Mouse (Mus musculus): ENCODE measurements around the gene Ikzf3. TPM values are rescaled to one million over a fixed set of nuclear protein-coding genes. Genes with fewer than 3 reads are reported as not detected.

Ikzf3 gene
- polyA plus RNA-seq, 1 experiment from 2014 or later: 4.0 TPM

- no peaks in the 10 kb centered on the region for H3K27me3 ChIP-seq (ENCODE audit: control insufficient read depth, insufficient read depth, low read length)
- H3K9me3 ChIP-seq (replicated peaks; ENCODE audit: control insufficient read depth, low read length): no peaks in the 10 kb centered on the region
- peaks cover 54% of the 10 kb centered on the region for H3K4me1 ChIP-seq (ENCODE audit: control insufficient read depth, insufficient read depth, low read length)
- peak overlapping the region; percentile 91 for H3K9ac ChIP-seq (ENCODE audit: low read length)
- peaks cover 15% of the 10 kb centered on the region for H3K36me3 ChIP-seq (ENCODE audit: control insufficient read depth, insufficient read depth)
- peak overlapping the region; percentile 87 for H3K27ac ChIP-seq (ENCODE audit: low read length)
- peak; percentile 15; the same call in 1 of the 2 replicates for ATAC-seq (replicated peaks; ENCODE audit: extremely low read depth, insufficient read depth, low FRiP score)
- H3K4me3 ChIP-seq (ENCODE audit: low read length): peak overlapping the region; percentile 71
- 2% methylated on average over 22 of the region's 22 CpGs for WGBS
- peak overlapping the region; percentile 96 for H3K4me2 ChIP-seq (ENCODE audit: low read depth, low read length)
These were observed 40.5 kb upstream of the Ikzf3 start for GRCm38 (mm10) chr11:98586087-98586891.

GRCm38 (mm10) chr11:98584629-98585177, 38.9 kb upstream of the Ikzf3 start:
- H3K36me3 ChIP-seq (ENCODE audit: control insufficient read depth, insufficient read depth): peaks cover 15% of the 10 kb centered on the region
- H3K4me3 ChIP-seq (ENCODE audit: low read length): no peak overlapping the region
- H3K27me3 ChIP-seq (ENCODE audit: control insufficient read depth, insufficient read depth, low read length): no peaks in the 10 kb centered on the region
- H3K9ac ChIP-seq (ENCODE audit: low read length): no peak overlapping the region
- H3K4me2 ChIP-seq (ENCODE audit: low read depth, low read length): no peak overlapping the region
- peaks cover 68% of the 10 kb centered on the region for H3K4me1 ChIP-seq (ENCODE audit: control insufficient read depth, insufficient read depth, low read length)
- no peak overlapping the region for H3K27ac ChIP-seq (ENCODE audit: low read length)
- WGBS: 87% methylated on average over 6 of the region's 6 CpGs
- no peak for ATAC-seq (replicated peaks; ENCODE audit: extremely low read depth, insufficient read depth, low FRiP score)
- no peaks in the 10 kb centered on the region for H3K9me3 ChIP-seq (replicated peaks; ENCODE audit: control insufficient read depth, low read length)

GRCm38 (mm10) chr11:98584146-98584545, 38.3 kb upstream of the Ikzf3 start:
- no peak overlapping the region for H3K4me3 ChIP-seq (ENCODE audit: low read length)
- H3K27ac ChIP-seq (ENCODE audit: low read length): no peak overlapping the region
- no peak overlapping the region for H3K4me2 ChIP-seq (ENCODE audit: low read depth, low read length)
- H3K9ac ChIP-seq (ENCODE audit: low read length): peak overlapping the region; percentile 8; the same call in 1 of the 2 replicates
- H3K4me1 ChIP-seq (ENCODE audit: control insufficient read depth, insufficient read depth, low read length): peaks cover 64% of the 10 kb centered on the region
- H3K36me3 ChIP-seq (ENCODE audit: control insufficient read depth, insufficient read depth): peaks cover 15% of the 10 kb centered on the region
- no peaks in the 10 kb centered on the region for H3K9me3 ChIP-seq (replicated peaks; ENCODE audit: control insufficient read depth, low read length)
- no peak for ATAC-seq (replicated peaks; ENCODE audit: extremely low read depth, insufficient read depth, low FRiP score)
- WGBS: 29% methylated on average over 1 of the region's 1 CpGs
- no peaks in the 10 kb centered on the region for H3K27me3 ChIP-seq (ENCODE audit: control insufficient read depth, insufficient read depth, low read length)

- H3K4me2 ChIP-seq (ENCODE audit: low read depth, low read length): no peak overlapping the region
These were observed 37.7 kb upstream of the Ikzf3 start for GRCm38 (mm10) chr11:98583571-98583970.

GRCm38 (mm10) chr11:98583265-98583552, 37.4 kb upstream of the Ikzf3 start:
- Histone ChIP-seq H3K27ac (ENCODE audit: low read length) (no peak overlapping the region), H3K4me2 (ENCODE audit: low read depth, low read length) (no peak overlapping the region), H3K36me3 (ENCODE audit: control insufficient read depth, insufficient read depth) (peaks cover 15% of the 10 kb centered on the region), H3K9me3 (replicated peaks; ENCODE audit: control insufficient read depth, low read length) (no peaks in the 10 kb centered on the region), H3K4me3 (ENCODE audit: low read length) (no peak overlapping the region), H3K4me1 (ENCODE audit: control insufficient read depth, insufficient read depth, low read length) (peaks cover 55% of the 10 kb centered on the region), H3K27me3 (ENCODE audit: control insufficient read depth, insufficient read depth, low read length) (no peaks in the 10 kb centered on the region), H3K9ac (ENCODE audit: low read length) (no peak overlapping the region)
- WGBS: 85% methylated on average over 3 of the region's 3 CpGs
- ATAC-seq (replicated peaks; ENCODE audit: extremely low read depth, insufficient read depth, low FRiP score): no peak

More at GRCm38 (mm10) chr11:98583571-98583970, 37.7 kb upstream of the Ikzf3 start:
- WGBS: 20% methylated on average over 3 of the region's 3 CpGs
- Histone ChIP-seq H3K9ac (ENCODE audit: low read length) (no peak overlapping the region), H3K36me3 (ENCODE audit: control insufficient read depth, insufficient read depth) (peaks cover 15% of the 10 kb centered on the region), H3K27me3 (ENCODE audit: control insufficient read depth, insufficient read depth, low read length) (no peaks in the 10 kb centered on the region), H3K4me1 (ENCODE audit: control insufficient read depth, insufficient read depth, low read length) (peaks cover 59% of the 10 kb centered on the region), H3K4me3 (ENCODE audit: low read length) (no peak overlapping the region), H3K27ac (ENCODE audit: low read length) (no peak overlapping the region), H3K9me3 (replicated peaks; ENCODE audit: control insufficient read depth, low read length) (no peaks in the 10 kb centered on the region)
- ATAC-seq (replicated peaks; ENCODE audit: extremely low read depth, insufficient read depth, low FRiP score): no peak

- WGBS: 79% methylated on average over 12 of the region's 12 CpGs
- H3K9me3 ChIP-seq (replicated peaks; ENCODE audit: control insufficient read depth, low read length): no peaks in the 10 kb centered on the region
- H3K9ac ChIP-seq (ENCODE audit: low read length): no peak overlapping the region
- H3K27ac ChIP-seq (ENCODE audit: low read length): no peak overlapping the region
- no peak for ATAC-seq (replicated peaks; ENCODE audit: extremely low read depth, insufficient read depth, low FRiP score)
- H3K4me3 ChIP-seq (ENCODE audit: low read length): no peak overlapping the region
- H3K27me3 ChIP-seq (ENCODE audit: control insufficient read depth, insufficient read depth, low read length): no peaks in the 10 kb centered on the region
- peaks cover 50% of the 10 kb centered on the region for H3K4me1 ChIP-seq (ENCODE audit: control insufficient read depth, insufficient read depth, low read length)
- peaks cover 15% of the 10 kb centered on the region for H3K36me3 ChIP-seq (ENCODE audit: control insufficient read depth, insufficient read depth)
- H3K4me2 ChIP-seq (ENCODE audit: low read depth, low read length): no peak overlapping the region
These were observed 36.9 kb upstream of the Ikzf3 start for GRCm38 (mm10) chr11:98582551-98583264.

GRCm38 (mm10) chr11:98582030-98582388, 36.2 kb upstream of the Ikzf3 start:
- no peak for ATAC-seq (replicated peaks; ENCODE audit: extremely low read depth, insufficient read depth, low FRiP score)
- Histone ChIP-seq H3K4me1 (ENCODE audit: control insufficient read depth, insufficient read depth, low read length) (peaks cover 46% of the 10 kb centered on the region), H3K36me3 (ENCODE audit: control insufficient read depth, insufficient read depth) (peaks cover 15% of the 10 kb centered on the region), H3K27me3 (ENCODE audit: control insufficient read depth, insufficient read depth, low read length) (no peaks in the 10 kb centered on the region), H3K27ac (ENCODE audit: low read length) (no peak overlapping the region), H3K4me3 (ENCODE audit: low read length) (no peak overlapping the region), H3K9me3 (replicated peaks; ENCODE audit: control insufficient read depth, low read length) (no peaks in the 10 kb centered on the region), H3K4me2 (ENCODE audit: low read depth, low read length) (no peak overlapping the region), H3K9ac (ENCODE audit: low read length) (no peak overlapping the region)
- 78% methylated on average over 8 of the region's 8 CpGs for WGBS

GRCm38 (mm10) chr11:98581286-98582029, 35.6 kb upstream of the Ikzf3 start:
- Histone ChIP-seq H3K36me3 (ENCODE audit: control insufficient read depth, insufficient read depth) (peaks cover 15% of the 10 kb centered on the region), H3K9ac (ENCODE audit: low read length) (no peak overlapping the region), H3K27me3 (ENCODE audit: control insufficient read depth, insufficient read depth, low read length) (no peaks in the 10 kb centered on the region), H3K4me2 (ENCODE audit: low read depth, low read length) (no peak overlapping the region), H3K4me3 (ENCODE audit: low read length) (no peak overlapping the region), H3K27ac (ENCODE audit: low read length) (no peak overlapping the region), H3K9me3 (replicated peaks; ENCODE audit: control insufficient read depth, low read length) (no peaks in the 10 kb centered on the region), H3K4me1 (ENCODE audit: control insufficient read depth, insufficient read depth, low read length) (peaks cover 46% of the 10 kb centered on the region)
- no peak for ATAC-seq (replicated peaks; ENCODE audit: extremely low read depth, insufficient read depth, low FRiP score)
- 59% methylated on average over 17 of the region's 17 CpGs for WGBS
